Mouse (Mus musculus) G1E (cell line): ENCODE data around the gene Pemt. TPM values are rescaled to one million over a fixed set of nuclear protein-coding genes. Genes with fewer than 3 reads are reported as not detected.

Experiments used
- ATAC-seq: 2 replicates; pipeline ENCODE4 v1.8.0; 2016; ENCODE audit warnings: mild to moderate bottlenecking; ENCODE audit not compliant: insufficient number of reproducible peaks, poor library complexity, low FRiP score, severe bottlenecking; ENCODE audit errors: extremely low read depth
- DNase-seq: peaks from one replicate; pipeline ENCODE4 v3.0.0; 2012; ENCODE audit warnings: low spot score
- H3K27me3 ChIP-seq: 2 replicates; pipeline ENCODE4 v1.6.1; 2012; ENCODE audit warnings: mild to moderate bottlenecking, low read length, inconsistent platforms; ENCODE audit not compliant: insufficient read depth
- H3K36me3 ChIP-seq: replicated peaks from 2 replicates; pipeline ENCODE3; 2012; ENCODE audit warnings: mild to moderate bottlenecking, inconsistent platforms
- H3K4me1 ChIP-seq: 2 replicates; pipeline ENCODE4 v1.6.1; 2012; ENCODE audit warnings: low read depth, low read length, inconsistent platforms, mixed read lengths; ENCODE audit not compliant: insufficient read depth
- H3K4me3 ChIP-seq: 2 replicates; pipeline ENCODE4 v1.5.1; 2012; ENCODE audit warnings: low read depth, mild to moderate bottlenecking, inconsistent platforms, low read length, moderate library complexity, mixed read lengths
- H3K9me3 ChIP-seq: replicated peaks from 2 replicates; pipeline ENCODE4 v1.6.1; 2012; ENCODE audit warnings: inconsistent platforms
- CTCF ChIP-seq: IDR thresholded peaks from 2 replicates; pipeline ENCODE4 v1.5.1; 2012; ENCODE audit warnings: low read depth, low read length, inconsistent platforms, mixed read lengths
- GATA1 ChIP-seq: IDR thresholded peaks from 2 replicates; pipeline ENCODE4 v1.6.1; 2012; ENCODE audit warnings: borderline replicate concordance, low read length, inconsistent platforms, mixed read lengths
- GATA2 ChIP-seq: IDR thresholded peaks from 2 replicates; pipeline ENCODE4 v1.6.1; 2012; ENCODE audit warnings: low read depth, low read length, inconsistent platforms, borderline replicate concordance
- POLR2AphosphoS5 ChIP-seq: IDR thresholded peaks from 2 replicates; pipeline ENCODE4 v1.6.1; 2012; ENCODE audit warnings: low read depth, low read length, inconsistent platforms; ENCODE audit not compliant: insufficient replicate concordance
- TAL1 ChIP-seq: conservative IDR thresholded peaks from 2 replicates; pipeline ENCODE4 v1.6.1; 2012; ENCODE audit warnings: low read depth, low read length, inconsistent platforms, mixed read lengths
- polyA plus RNA-seq: library from polyadenylated mRNA; stranded (reverse); fragments of >175 nt; gene quantifications from 2 replicates; pipeline ENCODE4 v1.2.3, GENCODE M21; 2012
- total RNA-seq, 2 experiments: library from RNA; stranded (forward) in 1 of 2; stranded (reverse) in 1 of 2; fragments of 200-1000 nt in 1 of 2; fragments of >200 nt in 1 of 2; fragmentation: Nextera tagmentation in 1 of 2; gene quantifications; 2 replicates each; pipeline ENCODE4 v1.2.3; 2014 to 2017

Gene Pemt
- total and polyA plus RNA-seq, 3 experiments: 2.8 to 6.5 (median 3.8) TPM

- H3K4me3 ChIP-seq: no peak overlapping the region
- no peak for TF ChIP-seq GATA2
- no peak for TF ChIP-seq TAL1
- TF ChIP-seq POLR2AphosphoS5: no peak
- TF ChIP-seq CTCF: no peak
- TF ChIP-seq GATA1: no peak
- H3K27me3 ChIP-seq: peaks cover 68% of the 10 kb centered on the region
- DNase-seq (no peak), ATAC-seq (no peak)
- no peaks in the 10 kb centered on the region for H3K9me3 ChIP-seq
- H3K4me1 ChIP-seq: peaks cover 3% of the 10 kb centered on the region; the same call in 1 of the 2 replicates
- H3K36me3 ChIP-seq: no peaks in the 10 kb centered on the region
Measured at GRCm38 (mm10) chr11:60029976-60030375, 16.3 kb downstream of the Pemt start.

- H3K4me1 ChIP-seq: peaks cover 3% of the 10 kb centered on the region; the same call in 1 of the 2 replicates
- H3K36me3 ChIP-seq: no peaks in the 10 kb centered on the region
- TF ChIP-seq GATA1 (no peak), TAL1 (no peak), POLR2AphosphoS5 (no peak), CTCF (no peak), GATA2 (no peak)
- no peak for DNase-seq
- H3K27me3 ChIP-seq: peaks cover 53% of the 10 kb centered on the region
- no peak for ATAC-seq
- no peak overlapping the region for H3K4me3 ChIP-seq
- no peaks in the 10 kb centered on the region for H3K9me3 ChIP-seq
Measured at GRCm38 (mm10) chr11:60027913-60028875, 18.1 kb downstream of the Pemt start.

- H3K4me3 ChIP-seq: no peak overlapping the region
- peak; percentile 77 for DNase-seq
- no peak for ATAC-seq
- no peaks in the 10 kb centered on the region for H3K36me3 ChIP-seq
- TF ChIP-seq CTCF: peak; percentile 49; the same call in 1 of the 2 replicates
- no peak for TF ChIP-seq TAL1
- peaks cover 52% of the 10 kb centered on the region for H3K27me3 ChIP-seq
- H3K4me1 ChIP-seq: peaks cover 3% of the 10 kb centered on the region; the same call in 1 of the 2 replicates
- no peaks in the 10 kb centered on the region for H3K9me3 ChIP-seq
Measured at GRCm38 (mm10) chr11:60027272-60027671, 19.0 kb downstream of the Pemt start.

GRCm38 (mm10) chr11:60026166-60026565, 20.1 kb downstream of the Pemt start:
- no peak overlapping the region for H3K4me3 ChIP-seq
- H3K36me3 ChIP-seq: no peaks in the 10 kb centered on the region
- ATAC-seq: no peak

GRCm38 (mm10) chr11:60021201-60021600, 25.1 kb downstream of the Pemt start:
- DNase-seq (no peak), ATAC-seq (no peak)
- no peaks in the 10 kb centered on the region for H3K9me3 ChIP-seq
- H3K27me3 ChIP-seq: peaks cover 30% of the 10 kb centered on the region
- no peak overlapping the region for H3K4me3 ChIP-seq
- no peaks in the 10 kb centered on the region for H3K4me1 ChIP-seq
- no peaks in the 10 kb centered on the region for H3K36me3 ChIP-seq
- TF ChIP-seq GATA1 (no peak), GATA2 (no peak), TAL1 (no peak), CTCF (no peak), POLR2AphosphoS5 (no peak)

More at GRCm38 (mm10) chr11:60026166-60026565, 20.1 kb downstream of the Pemt start:
- TF ChIP-seq POLR2AphosphoS5 (no peak), TAL1 (no peak), GATA2 (no peak), CTCF (no peak), GATA1 (no peak)
- peaks cover 42% of the 10 kb centered on the region for H3K27me3 ChIP-seq
- no peak for DNase-seq
- H3K9me3 ChIP-seq: no peaks in the 10 kb centered on the region
- peaks cover 3% of the 10 kb centered on the region; the same call in 1 of the 2 replicates for H3K4me1 ChIP-seq

- TF ChIP-seq TAL1: no peak
- TF ChIP-seq GATA1: no peak
- DNase-seq (no peak), ATAC-seq (no peak)
- Histone ChIP-seq H3K36me3 (no peaks in the 10 kb centered on the region), H3K4me1 (no peaks in the 10 kb centered on the region), H3K9me3 (no peaks in the 10 kb centered on the region), H3K27me3 (peaks cover 33% of the 10 kb centered on the region), H3K4me3 (no peak overlapping the region)
Measured at GRCm38 (mm10) chr11:60016726-60017125, 29.6 kb downstream of the Pemt start.
